Mouse (Mus musculus): ENCODE measurements around the gene Afap1.

- TF ChIP-seq CTCF (IDR thresholded peaks at IDR 0.05; ENCODE audit: low read depth, low read length) (no peak), POLR2A (IDR thresholded peaks at IDR 0.05; ENCODE audit: extremely low read depth, insufficient read depth, low read length) (no peak)
Observed at GRCm38 (mm10) chr5:36041756-36042155, 148.6 kb downstream of the Afap1 start.
